15 mouse cellular contexts compared by ENCODE assay signal in genomic region chrX:161032423-161032822, GRCm38 (mm10). TPM values are rescaled to one million over a fixed set of nuclear protein-coding genes. Genes with fewer than 3 reads are reported as not detected.
DNase-seq lines count a peak whose midpoint lies in the region; ATAC-seq and TF ChIP-seq lines count a peak whose summit lies in the region.
"Had no signal": no experiment of that assay in that cellular context is flagged by ENCODE, and none has a peak within 500 bp of the region (broad histone marks: within the 10 kb centered on the region; RNA-seq: fewer than 3 reads in every experiment).

No protein-coding gene starts in this region.

- no peak overlapping the region for H3K4me2 ChIP-seq in intestine, postnatal 0 days (replicated peaks; ENCODE audit: low read depth)
- no peak overlapping the region for H3K4me2 ChIP-seq in intestine, embryonic 15.5 days (replicated peaks)
- H3K4me2 ChIP-seq: liver, embryonic 13.5 days; midbrain, embryonic 12.5 days; neural tube, embryonic 15.5 days; stomach, embryonic 15.5 days had no signal

- 0 out of 2 replicates have a peak, but pooled peaks cover 5% of the 10 kb centered on the region for H3K27me3 ChIP-seq in intestine, postnatal 0 days (replicated peaks; ENCODE audit: control insufficient read depth, insufficient read depth, low read length)
- no peaks in the 10 kb centered on the region for H3K27me3 ChIP-seq in intestine, embryonic 15.5 days (replicated peaks)
- no peaks in the 10 kb centered on the region for H3K27me3 ChIP-seq in thymus, adult 2 months (ENCODE audit: control insufficient read depth, insufficient read depth, low read length)
- H3K27me3 ChIP-seq: liver, embryonic 13.5 days; stomach, embryonic 15.5 days had no signal

- ATAC-seq in CD4-positive, CD25-positive, alpha-beta regulatory T cell, adult 4 months = no peak
- ATAC-seq in intestine, postnatal 0 days = no peak
- ATAC-seq in intestine, embryonic 15.5 days = no peak

- no peaks in the 10 kb centered on the region for H3K9me3 ChIP-seq in intestine, postnatal 0 days (ENCODE audit: control insufficient read depth)
- H3K9me3 ChIP-seq in intestine, embryonic 15.5 days = no peaks in the 10 kb centered on the region
- H3K9me3 ChIP-seq: liver, embryonic 13.5 days; midbrain, embryonic 12.5 days; neural tube, embryonic 15.5 days; stomach, embryonic 15.5 days had no signal

- no peak overlapping the region for H3K9ac ChIP-seq in intestine, postnatal 0 days (ENCODE audit: low read depth, low read length)
- H3K9ac ChIP-seq in intestine, embryonic 15.5 days = no peak overlapping the region
- H3K9ac ChIP-seq: liver, embryonic 13.5 days; midbrain, embryonic 12.5 days; neural tube, embryonic 15.5 days; stomach, embryonic 15.5 days had no signal

- DNase-seq in CD4-positive, CD25-positive, alpha-beta regulatory T cell, adult 2 months (ENCODE audit: low read depth, low spot score) = peak; percentile 7
- peak; percentile 2 for DNase-seq in thymus, adult 2 months
- no peak for DNase-seq in thymus, adult 18-20 months
- peak; percentile 4 for DNase-seq in thymus, postnatal 25 days
- no peak for DNase-seq in cerebellum, adult 11-12 months
- DNase-seq: heart, postnatal 36 days; kidney, adult 8-10 months; liver, embryonic 13.5 days; right cerebral cortex, postnatal 14 days had no signal

- H3K4me1 ChIP-seq in intestine, postnatal 0 days (replicated peaks; ENCODE audit: control insufficient read depth, insufficient read depth, low read length) = no peaks in the 10 kb centered on the region
- H3K4me1 ChIP-seq in intestine, embryonic 15.5 days (replicated peaks) = no peaks in the 10 kb centered on the region
- H3K4me1 ChIP-seq in thymus, adult 2 months (replicated peaks; ENCODE audit: control insufficient read depth, insufficient read depth, low read length) = no peaks in the 10 kb centered on the region
- H3K4me1 ChIP-seq: liver, embryonic 13.5 days; midbrain, embryonic 12.5 days; neural tube, embryonic 15.5 days; stomach, embryonic 15.5 days had no signal

- no peaks in the 10 kb centered on the region for H3K36me3 ChIP-seq in intestine, postnatal 0 days (ENCODE audit: control insufficient read depth, insufficient read depth)
- H3K36me3 ChIP-seq in intestine, embryonic 15.5 days = no peaks in the 10 kb centered on the region
- H3K36me3 ChIP-seq in thymus, adult 2 months (ENCODE audit: control insufficient read depth, insufficient read depth, low read length) = no peaks in the 10 kb centered on the region
- H3K36me3 ChIP-seq: liver, embryonic 13.5 days; midbrain, embryonic 12.5 days; neural tube, embryonic 15.5 days; stomach, embryonic 15.5 days had no signal

- TF ChIP-seq POLR2A in thymus, adult 2 months (IDR thresholded peaks at IDR 0.05; ENCODE audit: control insufficient read depth, extremely low read depth, insufficient read depth, low read length, poor library complexity) = no peak

- H3K4me3 ChIP-seq in intestine, postnatal 0 days (ENCODE audit: low read depth, low read length) = no peak overlapping the region
- H3K4me3 ChIP-seq in intestine, embryonic 15.5 days (replicated peaks) = no peak overlapping the region
- H3K4me3 ChIP-seq in thymus, adult 2 months (ENCODE audit: control insufficient read depth, insufficient read depth, low read length) = no peak overlapping the region
- H3K4me3 ChIP-seq: liver, embryonic 13.5 days; midbrain, embryonic 12.5 days; neural tube, embryonic 15.5 days; stomach, embryonic 15.5 days had no signal

- WGBS in intestine, postnatal 0 days = 48% methylated on average over 2 of the region's 2 CpGs
- 62% methylated on average over 2 of the region's 2 CpGs for WGBS in intestine, embryonic 15.5 days
- 30% methylated on average over 2 of the region's 2 CpGs for WGBS in thymus, adult 2 months

- H3K27ac ChIP-seq in intestine, postnatal 0 days (ENCODE audit: low read depth, low read length) = no peak overlapping the region
- no peak overlapping the region for H3K27ac ChIP-seq in intestine, embryonic 15.5 days
- H3K27ac ChIP-seq in thymus, adult 2 months (ENCODE audit: control insufficient read depth, insufficient read depth, low read length) = no peak overlapping the region
- H3K27ac ChIP-seq: liver, embryonic 13.5 days; midbrain, embryonic 12.5 days; neural tube, embryonic 15.5 days; stomach, embryonic 15.5 days had no signal

- peak; percentile 33; the same call in 1 of the 2 replicates for TF ChIP-seq CTCF in intestine, postnatal 0 days (IDR thresholded peaks at IDR 0.05; ENCODE audit: low read depth)
- TF ChIP-seq CTCF in thymus, adult 2 months (IDR thresholded peaks at IDR 0.05; ENCODE audit: borderline replicate concordance, control insufficient read depth, extremely low read depth, insufficient read depth, low read length, poor library complexity) = no peak

RNA-seq across cellular contexts. Expression of gene Cdkl5, which starts 37.9 kb away (rescaled TPM):
- under 1 TPM; 0.46 to 0.55 TPM for polyA plus RNA-seq in CD4-positive, CD25-positive, alpha-beta regulatory T cell, adult 4 months (2017; shearing (Covaris generic))
- polyA plus RNA-seq in intestine, postnatal 0 days (2015; fragmentation: Nextera tagmentation; extraction: Ambion mirVana) = 0.66 and 0.80 TPM in 2 replicates
- 1.7 and 2.0 TPM in 2 replicates for polyA plus RNA-seq in intestine, embryonic 15.5 days (2015; fragmentation: Nextera tagmentation; extraction: Ambion mirVana)
- polyA plus RNA-seq in thymus, adult 2 months (2012; rRNA removed) = 0.98 and 1.2 TPM in 2 replicates

Comparison
In these comparisons a context has a peak if more than half of its experiments do, and no peak if none do; other contexts are left out.
1. DNase-seq: peak in CD4-positive, CD25-positive, alpha-beta regulatory T cell, adult 2 months (single experiment), thymus, adult 2 months (single experiment) and thymus, postnatal 25 days (single experiment); none in thymus, adult 18-20 months (0 of 2) and cerebellum, adult 11-12 months (single experiment).